Mouse (Mus musculus) CD4-positive, CD25-positive, alpha-beta regulatory T cell (primary cell): ENCODE data around the gene Stk19. TPM values are rescaled to one million over a fixed set of nuclear protein-coding genes. Genes with fewer than 3 reads are reported as not detected.

Experiments
- polyA plus RNA-seq: library from polyadenylated mRNA; unstranded; fragments of 100-300 nt; shearing (Covaris generic); gene quantifications from one replicate; pipeline ENCODE4 v1.2.1, GENCODE M21; 2017

Stk19 gene
- 31.8 TPM for polyA plus RNA-seq

GRCm38 (mm10) chr17:34836856-34837221, at the start of gene Stk19, which contains the start of gene Dxo:
TSS of gene Stk19 (minus strand) at chr17:34836945.
TSS of gene Dxo (plus strand) at chr17:34837019.

GRCm38 (mm10) chr17:34881683-34882310, 45.1 kb upstream of the Stk19 start, which contains the start of gene Gm20547:
TSS of gene Gm20547 (minus strand) at chr17:34882042.

GRCm38 (mm10) chr17:34879336-34879879, 42.7 kb upstream of the Stk19 start, which contains the start of gene Zbtb12:
TSS of gene Zbtb12 (plus strand) at chr17:34879483.

GRCm38 (mm10) chr17:34862416-34863081, 25.8 kb upstream of the Stk19 start, which contains the start of gene Cfb:
TSS of gene Cfb (minus strand) at chr17:34862518.

GRCm38 (mm10) chr17:34849722-34850516, 13.2 kb upstream of the Stk19 start, which contains the start of the genes Skiv2l and Nelfe:
TSS of gene Skiv2l (minus strand) at chr17:34850210.
TSS of gene Nelfe (plus strand) at chr17:34850391.

GRCm38 (mm10) chr17:34804301-34804700, 32.4 kb downstream of the Stk19 start, which contains the start of gene Cyp21a1:
TSS of gene Cyp21a1 (minus strand) at chr17:34804561.

Other genes with a start within 250 kb of the Stk19 start
- 296 TPM for gene Gpsm3, start 247.1 kb downstream of the Stk19 start, polyA plus RNA-seq
- 20.0 TPM for gene Pbx2, start 245.7 kb downstream of the Stk19 start, polyA plus RNA-seq
- gene Ager, start 239.1 kb downstream of the Stk19 start, polyA plus RNA-seq, result 2.5 TPM
- gene Rnf5, start 233.3 kb downstream of the Stk19 start, polyA plus RNA-seq, result 97.3 TPM
- 23.3 TPM for gene Agpat1, start 232.7 kb downstream of the Stk19 start, polyA plus RNA-seq
- gene Egfl8, start 221.0 kb downstream of the Stk19 start, polyA plus RNA-seq, result 2.8 TPM
- gene Ppt2, start 208.4 kb downstream of the Stk19 start, polyA plus RNA-seq, result 22.3 TPM
- 6.9 TPM for gene Prrt1, start 207.4 kb downstream of the Stk19 start, polyA plus RNA-seq
- gene Fkbpl, start 192.2 kb downstream of the Stk19 start, polyA plus RNA-seq, result 5.5 TPM
- gene Atf6b, start 189.8 kb downstream of the Stk19 start, polyA plus RNA-seq, result 78.5 TPM
- not detected for gene Tnxb, start 166.4 kb downstream of the Stk19 start, polyA plus RNA-seq
- gene C4b, start 93.1 kb downstream of the Stk19 start, polyA plus RNA-seq, result not detected
- gene Cyp21a1, start 32.4 kb downstream of the Stk19 start, polyA plus RNA-seq, result not detected
- gene Dxo, start 74 bp upstream of the Stk19 start, polyA plus RNA-seq, result 78.8 TPM
- gene Skiv2l, start 13.3 kb upstream of the Stk19 start, polyA plus RNA-seq, result 126 TPM
- gene Nelfe, start 13.4 kb upstream of the Stk19 start, polyA plus RNA-seq, result 47.9 TPM
- gene Cfb, start 25.6 kb upstream of the Stk19 start, polyA plus RNA-seq, result 0.91 TPM
- gene Zbtb12, start 42.5 kb upstream of the Stk19 start, polyA plus RNA-seq, result 0.36 TPM
- gene Gm20547, start 45.1 kb upstream of the Stk19 start, polyA plus RNA-seq, result 0.07 TPM
- 2.6 TPM for gene C2, start 61.3 kb upstream of the Stk19 start, polyA plus RNA-seq
- 69.4 TPM for gene Ehmt2, start 61.5 kb upstream of the Stk19 start, polyA plus RNA-seq
- gene Slc44a4, start 77.5 kb upstream of the Stk19 start, polyA plus RNA-seq, result not detected
- gene Neu1, start 94.3 kb upstream of the Stk19 start, polyA plus RNA-seq, result 75.2 TPM
- 15.6 TPM for gene Hspa1b, start 122.3 kb upstream of the Stk19 start, polyA plus RNA-seq
- gene Gm20481, start 133.0 kb upstream of the Stk19 start, polyA plus RNA-seq, result not detected
- gene Hspa1a, start 135.2 kb upstream of the Stk19 start, polyA plus RNA-seq, result 2.8 TPM
- not detected for gene Hspa1l, start 135.8 kb upstream of the Stk19 start, polyA plus RNA-seq
- 81.8 TPM for gene Lsm2, start 144.9 kb upstream of the Stk19 start, polyA plus RNA-seq
- gene Vars, start 164.0 kb upstream of the Stk19 start, polyA plus RNA-seq, result 174 TPM
- 0.18 TPM for gene Vwa7, start 179.6 kb upstream of the Stk19 start, polyA plus RNA-seq
- gene Sapcd1, start 191.1 kb upstream of the Stk19 start, polyA plus RNA-seq, result 0.81 TPM
- gene Msh5, start 209.8 kb upstream of the Stk19 start, polyA plus RNA-seq, result 1.2 TPM
- gene Clic1, start 213.0 kb upstream of the Stk19 start, polyA plus RNA-seq, result 479 TPM
- 1.2 TPM for gene Ddah2, start 222.1 kb upstream of the Stk19 start, polyA plus RNA-seq
- gene Ly6g6c, start 228.4 kb upstream of the Stk19 start, polyA plus RNA-seq, result not detected
- gene Mpig6b, start 229.2 kb upstream of the Stk19 start, polyA plus RNA-seq, result not detected
- gene Ly6g6e, start 240.0 kb upstream of the Stk19 start, polyA plus RNA-seq, result not detected
- gene Ly6g6d, start 241.1 kb upstream of the Stk19 start, polyA plus RNA-seq, result not detected
- gene Ly6g6f, start 248.7 kb upstream of the Stk19 start, polyA plus RNA-seq, result not detected